Mouse (Mus musculus) left cerebral cortex, adult 8-10 months (tissue): ENCODE results near the gene Cers5. TPM values are rescaled to one million over a fixed set of nuclear protein-coding genes. Genes with fewer than 3 reads are reported as not detected.
"Not testable (repeated sequence)": the region's sequence is repeated elsewhere in the genome, so short reads cannot be mapped to it uniquely, and the experiment has no call there.

Experiments
- DNase-seq, 2 experiments: peaks; one replicate each; pipeline ENCODE4 v3.0.0; 2022; ENCODE audit warnings: low spot score in 2 of 2
- total RNA-seq, 4 experiments: library from RNA; stranded (reverse); gene quantifications; 2 replicates each; pipeline ENCODE4 v1.2.4; 2022

The Cers5 gene
- total RNA-seq = 10 to 100 TPM; 31.1 to 37.2 (median 33.9) TPM

DNA sequence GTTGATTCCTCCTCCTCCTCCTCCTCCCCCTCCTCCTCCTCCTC lies at the start of gene Cers5:
TSS of gene Cers5 (minus strand) at position 5 of the 44 bp plus-strand sequence.
- not testable (repeated sequence) for DNase-seq

DNA sequence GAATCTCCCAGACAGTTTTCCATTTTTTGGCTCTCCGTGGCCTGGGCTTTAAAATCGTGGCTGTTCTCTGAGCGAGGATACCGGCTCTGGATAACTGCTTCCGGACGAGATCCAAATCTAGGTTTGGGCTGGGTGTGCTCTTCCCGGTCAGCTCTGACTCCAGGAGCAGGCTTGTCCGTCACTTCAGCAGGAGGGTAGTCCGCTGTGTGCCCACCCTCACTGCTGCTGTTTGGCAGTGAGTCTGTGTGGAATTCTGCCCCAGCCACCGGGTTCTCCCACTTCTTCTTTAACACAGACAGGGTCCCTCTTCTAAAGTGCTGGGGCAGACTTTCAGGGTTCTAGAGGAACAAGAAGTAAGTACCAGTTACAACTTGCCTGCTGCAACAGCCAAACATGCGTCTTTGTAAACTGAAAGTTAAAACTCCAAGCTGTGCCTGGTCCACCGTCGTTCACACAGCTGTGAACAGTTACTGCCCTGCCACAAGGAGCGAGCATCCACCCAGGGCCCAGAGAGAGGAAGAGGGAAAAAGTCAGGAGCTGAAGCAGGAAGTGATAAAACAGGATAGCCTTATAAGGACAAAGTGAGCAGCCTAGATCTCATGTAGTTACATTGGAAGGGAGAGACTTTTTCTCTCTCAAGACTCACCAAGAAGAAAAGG lies 47.1 kb upstream of the Cers5 start:
- no peak for DNase-seq

DNA sequence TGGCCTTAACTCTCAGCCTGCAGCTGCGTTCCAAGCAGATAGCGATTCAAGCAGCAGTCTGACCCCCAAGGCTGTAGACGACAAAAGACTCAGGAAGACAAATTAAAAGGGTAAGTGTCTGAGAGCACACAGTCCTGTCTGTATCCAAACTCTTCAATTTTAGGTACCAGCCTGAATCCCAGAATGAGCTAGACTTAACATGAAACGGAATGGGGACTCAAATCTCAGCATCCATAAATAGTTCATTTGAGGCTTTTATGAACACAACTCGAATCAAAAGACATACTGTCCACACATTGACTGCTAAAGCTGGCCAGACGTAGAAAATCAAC lies 46.4 kb upstream of the Cers5 start:
- no peak for DNase-seq

DNA sequence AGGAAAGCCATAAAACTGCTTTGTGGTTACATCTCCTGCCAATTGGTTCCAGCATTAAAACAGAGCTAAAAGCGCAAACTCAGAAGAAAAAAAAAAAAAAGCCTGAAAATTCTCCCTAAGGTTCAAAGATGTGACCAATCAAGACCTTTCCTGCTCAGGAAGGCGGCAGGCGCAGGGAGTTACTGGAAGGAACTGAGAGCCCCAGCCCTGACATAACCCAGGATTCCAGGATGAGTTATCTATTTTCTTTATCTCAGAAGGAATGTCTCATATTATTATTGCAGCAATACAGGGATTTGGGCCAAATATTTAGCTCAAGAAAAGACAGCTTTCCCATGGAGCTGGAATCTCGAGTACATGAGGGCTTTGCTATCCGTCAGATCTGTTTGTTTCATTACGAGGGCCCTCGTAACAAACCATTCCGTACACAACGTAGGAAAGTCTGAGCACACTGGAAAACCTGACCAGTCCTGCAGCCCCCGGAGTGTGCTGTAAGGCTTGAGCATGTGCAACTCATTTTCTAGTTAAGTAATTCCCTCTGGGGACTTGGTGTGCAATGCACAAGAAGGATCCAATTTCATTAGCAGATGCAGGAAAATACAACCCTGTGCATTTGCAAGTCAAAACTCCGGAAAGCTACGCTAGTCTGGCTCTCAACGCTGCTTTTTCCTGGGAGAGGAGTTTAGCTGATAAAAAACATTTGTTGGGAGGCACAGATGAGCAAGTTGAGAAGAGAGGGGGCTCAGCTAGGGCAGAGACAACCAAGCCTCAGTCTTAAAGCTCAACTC lies 45.8 kb upstream of the Cers5 start:
- DNase-seq = no peak

DNA sequence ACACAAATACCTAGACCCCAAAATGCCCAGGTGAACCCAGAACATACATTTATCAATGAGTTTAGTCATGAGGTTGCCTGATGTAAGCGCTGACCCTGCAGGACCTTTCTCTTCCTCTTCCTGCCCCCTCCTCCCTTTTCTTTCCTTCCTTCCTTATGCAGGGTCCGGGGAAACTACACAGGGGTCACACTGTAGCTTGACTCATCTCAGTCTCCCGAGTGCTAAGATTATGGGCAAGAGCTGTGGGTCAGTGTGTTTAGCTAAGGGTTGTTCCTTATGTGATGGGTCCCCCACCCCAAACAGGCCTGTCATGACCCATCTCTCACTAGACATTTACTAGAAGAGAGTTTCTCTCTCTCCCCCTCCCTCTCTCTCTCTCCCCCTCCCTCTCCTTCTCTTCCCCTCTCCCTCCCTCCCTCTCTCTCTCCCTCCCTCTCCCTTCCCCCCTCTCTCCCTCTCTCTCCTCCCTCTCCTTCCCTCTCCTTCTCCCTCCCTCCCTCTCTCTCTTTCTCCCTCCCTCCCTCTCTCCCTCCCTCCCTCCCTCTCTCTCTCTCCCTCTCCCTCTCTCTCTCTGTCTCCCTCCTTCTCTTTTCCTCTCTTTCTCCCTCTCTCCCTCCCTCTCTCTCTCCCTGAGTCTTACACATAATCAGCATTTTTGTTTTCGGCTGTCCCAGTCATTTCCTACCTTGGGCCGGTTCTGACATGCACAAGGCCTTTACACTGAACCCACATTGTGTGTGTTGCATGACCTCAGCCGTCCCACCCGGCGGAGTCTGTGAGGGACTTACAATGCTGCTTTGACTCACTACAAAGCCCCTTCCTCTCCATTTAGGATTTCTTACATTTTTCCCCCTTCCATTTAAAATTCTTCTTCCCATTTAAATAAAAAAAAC lies 44.9 kb upstream of the Cers5 start:
- DNase-seq = no peak

DNA sequence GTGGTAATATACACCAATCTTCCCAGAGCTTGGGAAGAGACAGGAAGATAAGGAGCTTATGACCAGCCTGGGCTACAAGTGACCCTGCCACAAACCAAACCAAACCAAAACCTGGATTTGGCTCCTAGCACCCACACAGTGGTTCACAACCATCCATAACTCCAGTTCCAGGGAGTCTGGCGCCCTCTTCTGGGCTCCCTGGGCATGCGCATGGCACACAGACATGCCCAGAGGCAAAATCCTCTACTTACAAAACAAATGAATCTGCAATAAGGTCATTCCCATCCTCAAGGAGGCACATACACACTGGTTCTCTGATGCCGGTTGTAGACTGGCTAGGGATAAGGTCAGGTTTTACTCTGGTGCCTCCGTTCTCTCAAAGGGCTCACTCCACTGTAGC lies 43.3 kb upstream of the Cers5 start:
- DNase-seq = no peak

DNA sequence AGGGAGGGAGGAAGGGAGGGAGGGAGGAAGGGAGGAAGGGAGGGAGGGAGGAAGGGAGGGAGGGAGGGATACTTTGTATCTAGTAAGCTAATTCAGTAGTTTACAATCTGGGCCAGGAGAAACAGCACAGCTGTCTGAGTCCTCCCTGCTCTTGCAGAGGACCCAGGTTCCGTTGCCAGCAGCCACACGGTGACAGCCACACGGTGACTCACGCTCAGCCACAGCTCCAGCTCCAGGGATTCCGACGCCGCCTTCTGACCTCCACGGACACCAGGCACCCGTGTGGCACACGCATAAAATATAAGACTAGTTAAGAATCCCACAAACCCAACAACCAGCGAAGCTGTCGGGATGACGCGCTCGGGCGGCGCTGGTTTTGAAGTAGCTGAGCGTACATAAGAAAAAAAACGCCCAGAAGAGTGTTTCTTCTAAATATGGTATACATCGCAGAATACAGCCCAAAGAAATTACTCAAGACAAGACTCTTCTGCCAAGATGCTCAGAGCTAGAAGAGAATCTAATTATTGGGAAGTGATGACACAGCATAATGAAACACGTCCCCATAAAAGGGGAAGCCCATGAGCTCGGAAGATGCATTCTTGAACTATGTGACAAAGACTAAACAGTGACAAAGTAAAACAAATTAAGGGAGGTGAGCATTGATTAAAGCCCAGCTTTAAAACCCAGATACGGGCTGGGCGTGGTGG lies 42.0 kb upstream of the Cers5 start:
- no peak for DNase-seq

DNA sequence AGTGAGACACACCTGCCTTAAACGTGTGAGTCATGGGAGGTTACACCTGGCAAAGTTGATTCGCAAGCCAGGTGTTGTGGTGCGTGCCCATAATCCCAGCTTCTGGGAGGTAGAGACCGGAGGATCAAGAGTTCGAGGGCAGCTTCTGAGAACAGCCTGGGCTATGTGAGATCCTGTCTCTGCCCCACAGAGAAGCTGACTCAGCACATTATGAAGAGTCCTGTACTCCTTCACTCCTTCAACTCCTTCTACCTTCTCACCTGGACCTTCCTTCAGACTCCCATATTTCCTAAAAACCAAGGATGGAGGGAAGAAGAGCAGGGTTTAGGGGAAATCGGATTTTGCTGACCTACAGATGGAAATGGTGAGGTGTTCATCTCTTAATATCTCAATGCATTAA lies 41.0 kb upstream of the Cers5 start:
- no peak for DNase-seq

DNA sequence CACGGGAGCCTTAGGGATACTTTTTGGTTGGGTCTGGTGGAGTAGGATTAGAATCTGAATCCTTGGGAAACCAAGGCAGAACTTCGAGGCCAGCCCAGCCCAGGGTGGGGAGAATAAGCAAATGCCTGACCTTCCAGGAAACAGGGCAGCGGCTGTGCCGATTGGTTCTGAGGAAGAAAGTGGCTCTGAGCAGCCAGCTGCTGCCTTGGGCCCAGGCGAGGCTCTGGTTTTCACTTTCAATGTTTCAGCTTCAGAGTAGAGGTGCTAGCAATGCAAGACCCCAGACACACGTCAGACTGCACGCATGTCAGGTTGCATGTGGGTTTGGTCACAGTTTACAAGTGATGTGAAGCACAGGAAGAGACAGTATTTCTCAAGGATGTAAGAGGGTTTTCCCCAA lies 39.4 kb upstream of the Cers5 start:
- no peak for DNase-seq

DNA sequence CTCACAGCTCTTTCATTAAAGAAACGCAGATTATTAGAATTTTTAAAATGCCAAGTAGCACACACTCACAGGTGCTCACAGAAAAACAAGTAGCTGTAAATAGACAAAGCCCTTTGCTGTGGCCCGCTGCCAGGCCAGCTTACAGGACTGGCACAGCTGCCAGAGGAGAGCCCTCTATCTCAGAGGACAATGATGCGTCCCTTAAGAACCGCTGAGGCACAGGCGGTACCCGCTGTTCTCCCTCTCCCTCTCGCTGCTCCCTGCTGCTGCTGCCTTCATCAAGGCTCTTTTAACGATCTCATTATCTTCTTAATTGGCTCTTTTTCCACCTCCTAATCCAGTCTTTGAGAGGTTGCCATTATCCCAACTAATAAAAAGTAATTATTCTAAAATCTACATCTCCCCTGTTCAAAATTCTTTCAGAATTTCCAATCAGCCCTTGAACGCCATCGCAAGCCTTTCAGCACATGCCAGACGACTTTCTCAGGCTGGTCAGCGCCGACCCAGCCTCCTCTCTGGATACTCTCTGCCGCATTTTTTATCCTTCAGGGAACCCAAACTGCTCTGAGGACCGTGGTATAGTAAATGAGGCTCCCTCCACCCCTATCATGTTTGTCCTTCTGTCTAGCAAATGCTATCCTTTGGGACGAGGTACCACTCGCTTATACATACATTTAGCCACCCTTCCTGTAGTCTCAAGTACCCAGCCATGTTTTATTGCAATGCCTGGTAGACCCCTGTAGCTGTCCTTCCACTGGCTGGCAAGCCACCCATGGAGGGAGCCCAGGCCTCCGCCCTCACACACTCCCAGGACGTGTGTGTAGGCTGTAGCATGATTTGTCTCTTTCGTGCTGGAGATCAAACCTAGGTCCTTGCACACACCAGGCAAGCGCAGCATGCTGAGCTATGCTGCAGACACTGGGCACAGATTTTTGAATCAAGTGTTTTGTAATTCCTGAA lies 35.4 kb upstream of the Cers5 start:
- peak in 1 of 2 experiments; percentile 45 for DNase-seq

DNA sequence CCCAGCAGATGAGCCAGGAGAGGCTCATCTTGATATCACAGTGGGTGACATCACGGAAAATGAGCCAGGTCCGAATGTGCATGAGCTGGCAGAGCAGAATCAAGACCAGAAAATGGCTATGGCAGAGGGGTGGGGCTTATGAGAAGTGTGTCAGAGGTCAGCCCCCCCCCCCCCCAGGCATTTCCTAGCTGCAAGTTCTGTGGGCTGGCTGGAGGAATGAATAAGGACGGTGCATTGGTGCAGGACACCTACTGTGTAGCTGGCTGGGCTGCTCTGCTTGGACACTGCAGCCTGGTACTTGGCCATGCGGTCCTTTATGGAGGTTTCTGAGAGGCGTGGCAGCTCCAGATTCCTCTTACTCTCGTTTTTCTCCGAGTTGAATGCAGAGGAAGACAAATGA lies 33.5 kb upstream of the Cers5 start:
- DNase-seq = no peak

DNA sequence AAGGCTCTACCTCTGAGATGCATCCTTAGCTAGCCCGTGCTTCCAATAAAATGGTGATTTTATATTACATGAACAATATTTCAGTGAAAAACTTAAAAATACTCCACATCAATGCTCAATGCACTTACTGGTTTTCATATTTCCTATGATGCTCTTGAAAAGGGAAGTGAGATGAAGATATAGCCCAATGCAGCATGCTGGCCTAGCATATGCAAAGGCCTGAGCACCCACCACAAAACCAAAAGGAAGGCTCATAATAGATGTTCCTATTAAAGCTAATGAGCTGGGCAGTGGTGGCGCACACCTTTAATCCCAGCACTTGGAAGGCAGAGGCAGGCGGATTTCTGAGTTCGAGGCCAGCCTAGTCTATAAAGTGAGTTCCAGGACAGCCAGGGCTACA lies 33.0 kb upstream of the Cers5 start:
- no peak for DNase-seq

DNA sequence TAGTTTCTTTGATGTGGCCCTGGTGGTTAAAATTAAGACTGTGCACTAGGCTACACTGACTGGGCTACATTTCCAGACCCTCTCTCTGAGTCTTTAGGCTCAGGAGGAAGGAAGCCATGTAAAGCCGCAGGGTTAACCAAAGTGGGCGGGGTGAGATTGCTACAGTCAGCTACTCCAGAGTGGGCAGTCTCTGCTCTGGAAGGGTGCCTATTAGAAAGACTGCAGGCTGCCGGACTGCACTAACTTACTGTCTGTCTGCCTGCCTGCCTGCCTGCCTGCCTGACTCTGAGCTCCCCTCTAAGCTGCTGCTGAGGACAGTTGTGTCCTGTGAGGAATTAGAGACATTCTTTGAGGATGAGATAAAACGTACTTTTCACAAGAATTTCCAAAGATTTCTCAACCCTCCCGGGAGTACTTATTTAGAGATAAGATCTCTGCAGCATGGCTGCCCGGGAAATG lies 30.5 kb upstream of the Cers5 start:
- no peak for DNase-seq

DNA sequence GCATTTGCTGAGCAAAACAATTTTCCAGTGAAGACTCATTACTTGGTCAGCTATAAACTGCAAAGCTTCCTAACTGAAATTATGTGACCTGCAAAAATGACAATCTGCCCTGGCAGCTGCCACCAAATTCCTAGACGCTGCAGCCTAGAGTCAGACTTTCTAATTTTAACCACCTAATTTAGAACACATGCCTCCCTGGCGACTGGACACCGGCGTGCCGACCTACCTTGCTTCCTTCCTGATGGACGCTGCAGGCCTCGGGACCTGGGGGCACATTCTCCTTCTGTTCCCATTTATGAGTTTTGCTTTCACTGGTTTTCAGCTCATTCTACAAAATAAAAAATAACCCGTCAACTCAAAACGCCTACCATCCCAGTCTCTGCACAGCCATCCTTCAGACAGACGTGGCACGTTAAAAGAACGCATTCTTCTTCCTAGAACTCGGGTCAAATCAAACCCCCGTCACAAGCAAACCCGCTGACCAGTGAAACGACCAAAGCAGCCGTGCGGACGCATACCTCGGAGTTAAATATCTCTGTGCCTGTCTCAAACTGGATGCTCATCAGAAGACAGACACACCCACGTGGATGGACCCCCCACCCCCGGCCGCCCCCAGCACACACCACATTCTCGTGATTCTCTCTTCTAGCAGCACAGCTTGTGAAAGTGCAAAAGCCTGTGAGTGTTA lies 29.3 kb upstream of the Cers5 start:
- DNase-seq = no peak

DNA sequence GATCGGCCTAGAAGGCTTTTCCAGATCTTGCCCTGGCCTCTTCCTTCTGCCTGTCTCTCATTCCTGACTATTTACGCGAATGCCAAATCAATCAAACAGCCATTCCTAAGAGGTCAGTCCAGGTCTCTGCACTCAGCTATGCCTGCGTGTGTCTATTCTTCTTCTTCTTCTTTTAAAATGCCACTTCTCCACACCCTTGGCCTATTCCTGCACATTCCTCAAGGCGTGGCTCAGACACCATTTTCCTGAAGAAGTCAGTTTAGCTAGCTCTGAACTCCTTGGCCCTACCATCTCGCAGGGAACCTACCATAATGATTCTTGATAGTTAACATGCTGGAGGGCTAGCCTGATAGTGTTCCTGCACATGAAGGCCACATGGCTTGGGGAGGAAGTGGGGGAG lies 27.0 kb upstream of the Cers5 start:
- no peak for DNase-seq

DNA sequence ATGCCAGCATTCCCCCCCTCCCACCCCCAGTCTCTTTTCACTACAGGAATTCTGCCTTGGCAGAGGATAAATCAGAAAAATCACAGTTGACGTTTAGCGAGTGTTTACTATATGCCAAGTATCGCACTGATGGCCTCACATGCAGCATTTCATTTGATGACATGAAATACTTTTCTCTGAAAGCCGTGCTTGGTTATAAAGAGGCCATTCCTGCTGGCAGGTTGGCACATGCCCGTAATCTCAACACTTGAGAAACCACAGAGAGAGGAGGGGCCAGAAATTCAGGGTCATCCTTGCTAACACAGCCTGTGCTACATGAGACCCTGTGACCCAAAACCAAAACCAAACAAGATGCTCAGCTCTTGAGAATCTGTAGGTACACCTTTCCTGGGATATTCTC lies 25.2 kb upstream of the Cers5 start:
- DNase-seq = no peak

DNA sequence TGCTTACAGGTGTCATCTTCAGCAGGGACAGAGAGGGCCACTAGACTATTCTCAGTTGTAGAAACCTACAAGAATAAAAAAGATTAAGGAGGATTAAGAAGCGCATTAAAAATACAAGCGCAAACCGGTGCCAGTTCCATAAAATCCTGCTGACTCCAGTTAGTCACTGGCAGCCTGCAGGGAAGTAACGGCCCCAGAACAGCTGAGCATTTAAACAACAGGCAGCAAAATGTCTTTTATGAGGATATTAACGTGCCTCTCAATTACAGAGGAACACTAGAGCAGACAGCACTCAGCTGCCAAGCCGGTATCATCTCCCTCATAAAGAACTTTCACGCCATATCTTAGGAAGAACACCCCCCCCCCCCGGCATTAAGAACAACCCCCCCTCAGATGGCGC lies 24.1 kb upstream of the Cers5 start:
- DNase-seq = no peak

DNA sequence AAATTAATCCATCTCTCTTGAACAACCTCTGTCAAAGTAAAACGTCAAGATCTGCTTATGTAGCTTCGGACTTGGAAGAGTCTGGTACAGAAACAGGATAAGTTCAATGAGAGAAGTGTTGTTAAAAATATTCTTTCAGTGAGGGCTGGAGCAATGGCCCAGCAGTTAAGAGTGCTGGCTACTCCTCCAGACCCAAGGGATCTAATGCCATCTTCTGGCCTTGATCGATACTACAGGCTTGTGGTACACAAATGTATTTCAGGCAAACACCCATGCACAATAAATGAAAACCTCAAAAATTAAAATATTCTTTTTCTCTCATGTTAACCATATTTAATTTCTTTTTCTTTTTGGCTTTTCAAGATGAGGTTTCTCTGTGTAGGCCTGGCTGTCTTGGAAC lies 23.4 kb upstream of the Cers5 start:
- no peak for DNase-seq

DNA sequence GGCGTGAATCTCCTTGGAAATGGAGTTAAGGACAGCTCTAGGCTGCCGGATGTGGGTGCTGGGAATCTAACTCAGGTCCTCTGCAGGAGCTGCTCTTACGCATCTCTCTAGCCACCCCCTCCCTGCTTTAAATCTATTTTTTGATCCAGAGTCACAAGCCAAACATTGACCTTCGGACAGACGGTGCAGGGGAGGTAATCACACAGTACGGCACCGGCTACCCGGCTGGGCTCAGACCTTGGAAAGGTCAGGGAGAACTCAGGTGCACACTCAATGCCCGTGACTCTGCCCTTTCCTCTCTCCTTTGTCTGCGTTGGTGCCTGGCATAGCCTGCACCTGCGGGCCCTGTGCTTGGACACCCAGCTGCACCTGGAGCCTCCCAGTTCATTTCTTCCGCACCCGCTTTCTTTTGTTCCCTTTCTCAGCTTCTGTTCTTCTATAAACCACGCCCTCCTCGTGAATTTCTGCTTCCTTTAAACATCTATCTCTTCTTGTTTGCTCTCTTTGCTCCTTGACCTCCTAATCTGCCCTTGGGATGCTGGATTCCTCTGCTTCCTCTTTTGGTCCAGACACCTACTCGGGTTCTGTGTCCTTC lies 19.6 kb upstream of the Cers5 start:
- no peak for DNase-seq

DNA sequence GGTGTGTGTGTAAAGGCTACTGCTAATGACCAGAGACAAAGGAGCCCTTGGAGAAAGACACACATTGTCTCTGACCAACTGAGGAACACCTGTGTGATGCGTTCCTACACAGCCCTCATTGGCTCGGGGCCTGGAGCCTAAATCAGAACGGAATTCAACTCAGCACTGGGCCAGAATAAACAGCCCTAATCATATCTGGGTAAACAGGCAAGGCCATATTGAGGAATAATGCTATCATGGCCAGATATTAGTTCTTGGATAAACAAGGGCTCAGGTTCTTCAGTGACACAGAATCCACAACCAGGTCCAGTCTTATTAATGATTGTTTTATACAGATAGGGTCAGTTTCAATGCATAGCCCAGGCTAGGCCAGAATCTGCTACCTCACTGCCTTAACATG lies 18.3 kb upstream of the Cers5 start:
- no peak for DNase-seq
